Mouse (Mus musculus) natural killer cell, adult 2 months (primary cell): ENCODE data around the gene Slc25a23.

Source experiments
- DNase-seq, 2 experiments: peaks; one replicate each; pipeline ENCODE4 v3.0.0; 2022; ENCODE audit warnings: low spot score in 2 of 2

Gene Slc25a23

GRCm38 (mm10) chr17:57059486-57059977 lies at the start of gene Slc25a23:
Gene Slc25a23 (minus strand): TSS chr17:57059863.
- DNase-seq: peak; percentile 25 to 47

- DNase-seq: no peak
Measured at GRCm38 (mm10) chr17:57108666-57109171, 49.1 kb upstream of the Slc25a23 start.

- no peak for DNase-seq
Measured at GRCm38 (mm10) chr17:57108040-57108665, 48.5 kb upstream of the Slc25a23 start.

- no peak for DNase-seq
Measured at GRCm38 (mm10) chr17:57107064-57107463, 47.4 kb upstream of the Slc25a23 start.

GRCm38 (mm10) chr17:57106035-57106368 lies 46.3 kb upstream of the Slc25a23 start:
- DNase-seq: no peak

- DNase-seq: no peak
Measured at GRCm38 (mm10) chr17:57105181-57106034, 45.7 kb upstream of the Slc25a23 start, which contains the start of gene Tnfsf9. Gene Tnfsf9 (plus strand): TSS chr17:57105325.

GRCm38 (mm10) chr17:57104496-57104895 lies 44.8 kb upstream of the Slc25a23 start:
- DNase-seq: no peak

GRCm38 (mm10) chr17:57102276-57102675 lies 42.6 kb upstream of the Slc25a23 start:
- DNase-seq: no peak

- DNase-seq: no peak
Measured at GRCm38 (mm10) chr17:57099629-57100325, 40.1 kb upstream of the Slc25a23 start.

GRCm38 (mm10) chr17:57098321-57098720 lies 38.7 kb upstream of the Slc25a23 start:
- DNase-seq: no peak

- peak; percentile 70 to 82 for DNase-seq
Measured at GRCm38 (mm10) chr17:57096623-57096920, 36.9 kb upstream of the Slc25a23 start.

- DNase-seq: peak in 1 of 2 experiments; percentile 17
Measured at GRCm38 (mm10) chr17:57095855-57096622, 36.4 kb upstream of the Slc25a23 start.

- DNase-seq: no peak
Measured at GRCm38 (mm10) chr17:57094222-57094621, 34.6 kb upstream of the Slc25a23 start.

GRCm38 (mm10) chr17:57087049-57087832 lies 27.6 kb upstream of the Slc25a23 start, which contains the start of gene Tubb4a:
Gene Tubb4a (minus strand): TSS chr17:57087782.
- DNase-seq: no peak

GRCm38 (mm10) chr17:57085970-57086757 lies 26.5 kb upstream of the Slc25a23 start:
- no peak for DNase-seq

- DNase-seq: no peak
Measured at GRCm38 (mm10) chr17:57082481-57082880, 22.8 kb upstream of the Slc25a23 start.

- DNase-seq: no peak
Measured at GRCm38 (mm10) chr17:57081234-57081842, 21.7 kb upstream of the Slc25a23 start.

- DNase-seq: peak; percentile 24 to 35
Measured at GRCm38 (mm10) chr17:57079919-57080318, 20.3 kb upstream of the Slc25a23 start.

- peak; percentile 72 to 73 for DNase-seq
Measured at GRCm38 (mm10) chr17:57078336-57078735, 18.7 kb upstream of the Slc25a23 start, which contains the start of gene Dennd1c. Gene Dennd1c (minus strand): TSS chr17:57078514.
